Mouse (Mus musculus) kidney, embryonic 14.5 days (tissue): ENCODE data around the gene Lrg1. TPM values are rescaled to one million over a fixed set of nuclear protein-coding genes. Genes with fewer than 3 reads are reported as not detected.
"Not testable (repeated sequence)": the region's sequence is repeated elsewhere in the genome, so short reads cannot be mapped to it uniquely, and the experiment has no call there.

Experiments used
- ATAC-seq: fragments of 200-750 bp; cut with Nextera tagmentation; 2 replicates; pipeline ENCODE4 v1.8.0; 2017; ENCODE audit warnings: moderate number of reproducible peaks, mild to moderate bottlenecking, moderate TSS enrichment, moderate library complexity; ENCODE audit not compliant: low FRiP score, low TSS enrichment
- H3K27ac ChIP-seq: fragments of 300-500 bp; sonication (generic); 2 replicates; pipeline ENCODE4 v1.5.1; 2014; ENCODE audit warnings: low read depth, mild to moderate bottlenecking, low read length, moderate library complexity, mixed read lengths
- H3K27me3 ChIP-seq: fragments of 300-500 bp; sonication (generic); 2 replicates; pipeline ENCODE4 v1.6.1; 2014; ENCODE audit warnings: mild to moderate bottlenecking, low read length; ENCODE audit not compliant: control insufficient read depth, insufficient read depth
- H3K36me3 ChIP-seq: fragments of 300-500 bp; sonication (generic); 2 replicates; pipeline ENCODE4 v1.6.1; 2014; ENCODE audit warnings: low read length, mixed read lengths; ENCODE audit not compliant: control insufficient read depth, insufficient read depth
- H3K4me1 ChIP-seq: fragments of 300-500 bp; sonication (generic); 2 replicates; pipeline ENCODE4 v1.6.1; 2014; ENCODE audit warnings: low read length, mixed read lengths; ENCODE audit not compliant: control insufficient read depth, insufficient read depth
- H3K4me2 ChIP-seq: fragments of 300-500 bp; sonication (generic); replicated peaks from 2 replicates; pipeline ENCODE4 v1.6.1; 2014; ENCODE audit warnings: low read depth, mild to moderate bottlenecking, low read length
- H3K4me3 ChIP-seq: fragments of 300-500 bp; sonication (generic); 2 replicates; pipeline ENCODE4 v1.5.1; 2014; ENCODE audit warnings: mild to moderate bottlenecking, low read length
- H3K9ac ChIP-seq: fragments of 300-500 bp; sonication (generic); 2 replicates; pipeline ENCODE4 v1.6.1; 2014; ENCODE audit warnings: low read depth, mild to moderate bottlenecking, low read length, moderate library complexity
- H3K9me3 ChIP-seq: fragments of 300-500 bp; sonication (generic); 2 replicates; pipeline ENCODE4 v1.6.1; 2016; ENCODE audit warnings: low read length; ENCODE audit not compliant: control insufficient read depth
- WGBS: fragments of 180-500 bp; shearing (Covaris S2); extraction: QIAGEN DNeasy Blood & Tissue Kit; methylation state at CpG from one replicate; pipeline ENCODE4 v1.1.7; 2014; 5-methylcytosine and 5-hydroxymethylcytosine counted together
- polyA plus RNA-seq: library from polyadenylated mRNA; unstranded; fragments of >200 nt; fragmentation: Nextera tagmentation; extraction: Ambion mirVana; gene quantifications from 2 replicates; pipeline ENCODE4 v1.2.1, GENCODE M21; 2014

Gene Lrg1
- polyA plus RNA-seq, 1 experiment from 2014 or later, result not detected

DNA sequence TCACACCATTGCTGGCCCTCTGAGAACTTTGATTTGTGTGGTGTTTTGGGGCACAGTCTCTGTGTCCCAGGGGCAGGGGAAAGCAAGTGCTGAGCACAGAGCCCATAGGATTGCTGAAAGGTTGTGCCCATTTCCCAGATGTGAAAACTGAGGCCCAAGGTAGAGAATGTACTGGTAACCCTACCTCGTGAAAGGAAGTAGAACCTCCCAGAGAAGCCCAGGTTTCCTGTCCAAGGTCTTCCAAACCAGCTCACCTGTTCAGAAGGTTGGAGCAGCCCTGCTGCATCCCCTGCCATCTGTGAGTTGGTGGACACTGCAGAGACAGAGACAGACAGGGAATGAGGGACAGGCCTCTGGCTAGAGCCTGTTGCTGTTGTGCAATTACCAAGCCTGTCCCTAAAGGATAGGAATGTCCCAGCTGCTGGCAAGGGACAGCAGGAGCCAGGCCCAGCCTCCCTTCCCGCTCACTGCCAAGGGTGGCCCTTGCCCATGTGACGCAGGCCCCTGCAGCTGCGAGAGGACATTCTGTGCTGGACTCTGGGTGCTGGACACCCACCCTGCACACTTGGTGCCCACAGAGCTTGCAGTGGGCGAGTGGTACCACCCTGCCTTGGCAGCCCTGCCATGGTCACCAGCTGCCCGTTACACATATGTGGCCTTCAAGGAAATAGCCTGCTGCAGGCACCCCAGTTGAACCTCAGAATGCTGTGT lies 13.3 kb downstream of the Lrg1 start:
- Histone ChIP-seq H3K4me1 (no peaks in the 10 kb centered on the region), H3K4me3 (no peak overlapping the region), H3K9ac (no peak overlapping the region), H3K27me3 (no peaks in the 10 kb centered on the region), H3K27ac (no peak overlapping the region), H3K9me3 (no peaks in the 10 kb centered on the region), H3K4me2 (no peak overlapping the region), H3K36me3 (peaks cover 3% of the 10 kb centered on the region; the same call in 1 of the 2 replicates)
- no peak for ATAC-seq
- WGBS, result 80% methylated on average over 6 of the region's 6 CpGs

DNA sequence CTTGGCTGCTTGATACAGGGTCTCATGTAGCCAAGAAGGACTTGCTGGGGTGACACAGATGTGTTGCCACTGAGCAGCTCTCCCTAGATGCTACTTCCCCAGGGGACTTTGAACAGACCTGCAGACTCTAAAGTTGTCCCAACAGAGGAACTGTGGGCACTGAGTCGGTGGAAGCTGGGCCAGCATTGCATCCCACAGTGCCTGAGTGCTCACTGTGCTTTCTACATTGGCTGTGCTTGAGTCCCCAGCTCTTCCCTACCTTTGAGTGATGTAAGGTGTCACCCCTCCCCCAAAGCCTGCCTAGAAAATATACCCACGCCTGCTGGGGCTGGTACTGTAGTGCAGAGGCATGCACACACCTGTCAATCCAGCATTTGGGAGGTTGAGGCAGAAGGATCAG lies 14.1 kb downstream of the Lrg1 start:
- Histone ChIP-seq H3K4me1 (no peaks in the 10 kb centered on the region), H3K9ac (no peak overlapping the region), H3K27me3 (no peaks in the 10 kb centered on the region), H3K36me3 (peaks cover 10% of the 10 kb centered on the region; the same call in 1 of the 2 replicates), H3K4me2 (no peak overlapping the region), H3K27ac (no peak overlapping the region), H3K4me3 (no peak overlapping the region), H3K9me3 (no peaks in the 10 kb centered on the region)
- WGBS, result 68% methylated on average over 2 of the region's 2 CpGs
- no peak for ATAC-seq

- H3K9me3 ChIP-seq, result no peaks in the 10 kb centered on the region
- no peak overlapping the region for H3K9ac ChIP-seq
- H3K4me1 ChIP-seq, result no peaks in the 10 kb centered on the region
- no peaks in the 10 kb centered on the region for H3K27me3 ChIP-seq
- no peak for ATAC-seq
- no peak overlapping the region for H3K27ac ChIP-seq
- 64% methylated on average over 4 of the region's 4 CpGs for WGBS
- no peak overlapping the region for H3K4me3 ChIP-seq
- peaks cover 18% of the 10 kb centered on the region for H3K36me3 ChIP-seq
- H3K4me2 ChIP-seq, result no peak overlapping the region
Observed at GRCm38 (mm10) chr17:56106981-56107380, 14.8 kb downstream of the Lrg1 start.

- not testable (repeated sequence) for H3K9me3 ChIP-seq
- H3K36me3 ChIP-seq, result peaks cover 23% of the 10 kb centered on the region
- 94% methylated on average over 4 of the region's 4 CpGs for WGBS
Observed at GRCm38 (mm10) chr17:56106436-56106835, 15.4 kb downstream of the Lrg1 start.

GRCm38 (mm10) chr17:56104821-56105220 lies 17.0 kb downstream of the Lrg1 start:
- WGBS, result 90% methylated on average over 1 of the region's 5 CpGs
- H3K4me1 ChIP-seq, ATAC-seq: not testable (repeated sequence)

More at GRCm38 (mm10) chr17:56106436-56106835, 15.4 kb downstream of the Lrg1 start:
- not testable (repeated sequence) for H3K4me2 ChIP-seq, ATAC-seq, H3K4me3 ChIP-seq, H3K27ac ChIP-seq, H3K9ac ChIP-seq, H3K27me3 ChIP-seq, H3K4me1 ChIP-seq

DNA sequence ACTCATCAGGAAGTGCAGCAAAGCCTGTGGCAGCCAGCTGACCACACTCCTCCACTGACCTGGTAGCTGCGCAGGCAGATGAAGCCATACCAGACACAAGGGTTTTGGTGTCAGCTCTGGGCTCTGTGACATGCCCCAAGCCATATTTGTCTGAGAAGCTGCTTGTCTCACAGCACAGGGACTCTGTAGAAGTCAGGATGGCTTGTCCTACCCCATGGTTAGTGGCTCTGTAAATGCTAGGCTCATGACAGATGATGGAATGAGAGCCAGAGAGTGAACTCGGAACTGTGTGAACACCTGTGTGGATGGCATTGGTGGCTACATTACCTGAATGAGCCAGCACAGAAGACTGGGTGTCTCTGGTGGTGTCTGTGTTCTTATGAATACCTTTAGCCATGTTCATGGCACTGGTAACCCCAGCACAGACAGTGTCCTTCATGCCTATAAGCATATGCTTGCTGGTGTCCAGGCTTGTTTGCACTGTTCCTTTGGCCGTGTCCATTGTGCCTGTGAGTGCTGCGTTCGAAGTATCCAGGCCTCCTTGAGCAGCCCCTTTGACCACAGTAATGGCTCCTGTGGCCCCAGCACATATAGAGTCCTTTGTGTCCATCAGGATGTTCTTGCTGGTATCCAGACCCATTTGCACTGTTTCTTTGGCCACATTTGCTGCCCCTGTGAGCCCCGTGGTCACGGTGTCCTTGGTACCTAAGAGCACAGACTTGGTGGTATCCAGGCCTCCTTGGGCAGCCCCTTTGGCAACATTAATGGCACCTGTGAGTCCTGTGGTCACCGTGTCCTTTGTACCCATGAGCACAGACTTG lies 18.1 kb downstream of the Lrg1 start:
- Histone ChIP-seq H3K4me3 (no peak overlapping the region), H3K9ac (no peak overlapping the region), H3K27me3 (no peaks in the 10 kb centered on the region), H3K27ac (no peak overlapping the region), H3K4me2 (no peak overlapping the region), H3K9me3 (no peaks in the 10 kb centered on the region), H3K4me1 (no peaks in the 10 kb centered on the region), H3K36me3 (peaks cover 49% of the 10 kb centered on the region)
- 97% methylated on average over 8 of the region's 8 CpGs for WGBS
- no peak for ATAC-seq

More at GRCm38 (mm10) chr17:56104821-56105220, 17.0 kb downstream of the Lrg1 start:
- not testable (repeated sequence) for H3K27ac ChIP-seq, H3K27me3 ChIP-seq, H3K9me3 ChIP-seq, H3K4me3 ChIP-seq, H3K4me2 ChIP-seq, H3K9ac ChIP-seq
- H3K36me3 ChIP-seq, result peaks cover 39% of the 10 kb centered on the region

DNA sequence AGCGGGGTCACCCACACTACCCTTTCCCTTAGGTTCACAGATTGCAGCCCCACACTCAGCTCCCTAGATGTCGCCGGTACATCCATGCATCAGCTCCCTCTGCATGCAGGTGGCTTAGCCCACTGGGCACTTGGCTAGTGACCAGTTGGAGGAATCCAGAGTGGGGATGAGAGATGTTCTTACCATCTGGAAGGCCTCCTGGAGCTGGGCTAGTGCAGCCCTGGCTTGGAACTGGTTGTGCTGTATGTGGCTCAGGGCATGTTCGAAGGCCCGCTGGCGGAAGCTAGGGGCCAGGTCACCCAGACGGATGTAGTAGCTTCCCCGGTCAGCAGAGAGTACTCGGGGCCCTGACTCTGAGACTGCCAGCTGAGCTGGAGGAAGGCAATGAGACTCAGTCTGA lies 18.9 kb downstream of the Lrg1 start:
- H3K27me3 ChIP-seq, result no peaks in the 10 kb centered on the region
- ATAC-seq, result no peak
- 94% methylated on average over 9 of the region's 9 CpGs for WGBS
- no peak overlapping the region for H3K4me2 ChIP-seq
- H3K4me3 ChIP-seq, result no peak overlapping the region
- H3K9me3 ChIP-seq, result no peaks in the 10 kb centered on the region
- no peak overlapping the region for H3K27ac ChIP-seq
- no peaks in the 10 kb centered on the region for H3K4me1 ChIP-seq
- no peak overlapping the region for H3K9ac ChIP-seq
- peaks cover 56% of the 10 kb centered on the region for H3K36me3 ChIP-seq

DNA sequence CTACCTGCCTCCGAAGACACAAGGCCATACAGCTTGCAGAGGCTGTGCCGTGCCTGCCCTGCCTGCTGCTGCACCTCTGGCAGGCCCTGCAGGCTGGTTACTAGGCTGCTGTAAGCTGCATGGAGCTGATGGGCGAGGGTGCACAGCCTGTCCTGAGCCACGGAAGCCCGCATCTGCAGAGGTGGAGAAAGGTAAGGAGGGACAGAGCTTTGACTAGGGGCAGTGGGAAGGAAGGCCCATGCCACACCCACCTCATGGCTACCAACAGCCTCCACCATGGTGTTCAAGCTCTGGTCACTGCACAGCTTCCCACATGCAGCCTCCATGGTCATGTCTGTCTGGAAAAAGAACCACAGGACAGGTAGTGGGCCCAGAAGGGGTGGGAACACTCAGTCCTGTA lies 19.6 kb downstream of the Lrg1 start:
- no peak for ATAC-seq
- Histone ChIP-seq H3K36me3 (peaks cover 64% of the 10 kb centered on the region), H3K27me3 (no peaks in the 10 kb centered on the region), H3K9ac (no peak overlapping the region), H3K4me3 (no peak overlapping the region), H3K4me1 (no peaks in the 10 kb centered on the region), H3K4me2 (no peak overlapping the region), H3K9me3 (no peaks in the 10 kb centered on the region), H3K27ac (no peak overlapping the region)
- 92% methylated on average over 5 of the region's 5 CpGs for WGBS

GRCm38 (mm10) chr17:56100811-56101210 lies 21.0 kb downstream of the Lrg1 start:
- Histone ChIP-seq H3K9ac (no peak overlapping the region), H3K4me2 (no peak overlapping the region), H3K9me3 (no peaks in the 10 kb centered on the region), H3K27ac (no peak overlapping the region), H3K36me3 (peaks cover 78% of the 10 kb centered on the region), H3K4me3 (no peak overlapping the region), H3K4me1 (no peaks in the 10 kb centered on the region), H3K27me3 (no peaks in the 10 kb centered on the region)
- no peak for ATAC-seq
- 94% methylated on average over 3 of the region's 3 CpGs for WGBS
